Mouse (Mus musculus): Measurements from ENCODE around the gene Rab11fip3. TPM values are rescaled to one million over a fixed set of nuclear protein-coding genes. Genes with fewer than 3 reads are reported as not detected.

Rab11fip3 gene
- polyA plus RNA-seq, 1 experiment: 82.9 TPM

- H3K4me3 ChIP-seq (replicated peaks; ENCODE audit: insufficient read depth, low read depth, low read length): no peak overlapping the region
- no peaks in the 10 kb centered on the region for H3K27me3 ChIP-seq (ENCODE audit: control insufficient read depth, insufficient read depth, low read length)
- TF ChIP-seq POLR2A (IDR thresholded peaks at IDR 0.05; ENCODE audit: borderline replicate concordance, insufficient read depth, low read length): no peak
- no peak for TF ChIP-seq CTCF (IDR thresholded peaks at IDR 0.05; ENCODE audit: borderline replicate concordance, insufficient read depth, low read depth, low read length)
- 77% methylated on average over 3 of the region's 3 CpGs for WGBS
- DNase-seq: no peak
- peaks cover 4% of the 10 kb centered on the region for H3K4me1 ChIP-seq (ENCODE audit: control insufficient read depth, insufficient read depth, low read length)
- no peak overlapping the region for H3K27ac ChIP-seq (ENCODE audit: insufficient read depth, low read length)
Observed at GRCm38 (mm10) chr17:25943221-25943620, 126.1 kb downstream of the Rab11fip3 start.

DNA sequence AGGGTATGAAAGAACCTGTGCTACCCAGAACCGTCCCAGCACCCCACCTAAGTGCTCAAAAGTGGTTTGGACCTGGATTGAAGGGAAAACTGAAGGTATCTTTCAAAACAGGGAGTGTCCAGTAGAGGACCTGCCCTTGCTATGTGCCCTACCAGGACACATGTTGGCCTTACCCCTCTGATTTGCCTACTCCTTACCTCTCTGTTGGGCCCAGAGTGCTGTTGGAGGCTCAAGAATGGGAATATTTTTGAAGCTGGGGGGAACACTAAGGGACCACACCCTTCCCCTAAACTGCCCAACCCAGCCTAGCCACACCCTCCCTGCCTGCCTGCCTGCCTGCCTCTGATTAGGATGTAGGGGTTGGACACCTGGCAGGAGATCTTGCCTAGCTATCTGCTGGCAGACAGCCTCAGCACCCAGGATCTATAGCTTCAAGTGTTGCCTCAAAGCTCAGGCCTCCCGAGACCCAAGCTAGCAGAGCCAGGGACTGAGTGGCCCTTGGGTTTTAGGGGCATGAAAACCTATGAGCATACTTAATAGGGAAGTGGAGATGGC is 126.7 kb downstream of the Rab11fip3 start:
- no peak for TF ChIP-seq CTCF (IDR thresholded peaks at IDR 0.05; ENCODE audit: borderline replicate concordance, insufficient read depth, low read depth, low read length)
- TF ChIP-seq POLR2A (IDR thresholded peaks at IDR 0.05; ENCODE audit: borderline replicate concordance, insufficient read depth, low read length): no peak
- no peak for DNase-seq
- no peak overlapping the region for H3K4me3 ChIP-seq (replicated peaks; ENCODE audit: insufficient read depth, low read depth, low read length)
- no peaks in the 10 kb centered on the region for H3K27me3 ChIP-seq (ENCODE audit: control insufficient read depth, insufficient read depth, low read length)
- H3K4me1 ChIP-seq (ENCODE audit: control insufficient read depth, insufficient read depth, low read length): peaks cover 4% of the 10 kb centered on the region
- 82% methylated on average over 2 of the region's 2 CpGs for WGBS
- H3K27ac ChIP-seq (ENCODE audit: insufficient read depth, low read length): 0 out of 2 replicates have a peak overlapping the region, but pooled peaks have one; percentile 15

DNA sequence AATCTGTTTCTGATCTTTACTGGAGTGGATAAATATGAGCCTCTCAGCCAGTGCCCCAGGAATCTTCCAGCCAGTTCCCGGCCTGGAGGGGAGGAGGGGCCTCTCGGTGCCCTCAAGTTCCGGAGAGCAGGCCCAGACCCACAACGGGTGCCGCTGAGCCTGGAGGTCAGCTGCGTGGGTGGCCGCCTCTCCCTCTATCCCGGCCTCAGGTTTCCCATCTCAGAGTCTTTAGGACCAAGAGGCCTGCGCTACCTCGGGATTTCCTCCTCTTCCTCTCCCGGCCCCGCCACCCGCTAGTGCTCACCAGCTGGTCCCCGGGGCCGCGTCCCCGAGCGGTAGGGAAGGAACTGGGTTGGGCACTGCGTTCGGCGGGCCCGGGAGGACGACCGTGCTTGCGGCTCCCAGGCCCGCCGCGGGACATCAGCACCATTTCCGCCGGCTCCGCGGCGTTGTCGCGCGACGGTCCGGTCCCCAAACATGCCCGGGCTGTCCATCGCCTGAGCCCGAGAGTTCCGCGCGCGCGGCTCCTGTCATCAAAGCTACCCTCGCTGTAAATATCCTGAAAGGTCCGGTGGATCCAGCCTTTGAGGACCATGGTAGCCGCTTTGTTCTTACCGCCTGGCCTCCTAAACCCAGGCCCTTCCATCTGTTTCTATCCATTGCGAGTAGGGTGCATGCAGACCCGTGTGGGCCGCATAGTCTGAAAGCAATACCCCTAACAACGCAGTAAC is 127.7 kb downstream of the Rab11fip3 start:
- H3K27ac ChIP-seq (ENCODE audit: insufficient read depth, low read length): peak overlapping the region; percentile 91
- TF ChIP-seq POLR2A (IDR thresholded peaks at IDR 0.05; ENCODE audit: borderline replicate concordance, insufficient read depth, low read length) (peak; percentile 71), CTCF (IDR thresholded peaks at IDR 0.05; ENCODE audit: borderline replicate concordance, insufficient read depth, low read depth, low read length) (no peak)
- H3K4me3 ChIP-seq (replicated peaks; ENCODE audit: insufficient read depth, low read depth, low read length): peak overlapping the region; percentile 81
- no peaks in the 10 kb centered on the region for H3K27me3 ChIP-seq (ENCODE audit: control insufficient read depth, insufficient read depth, low read length)
- DNase-seq: peak; percentile 85 to 89
- peaks cover 4% of the 10 kb centered on the region for H3K4me1 ChIP-seq (ENCODE audit: control insufficient read depth, insufficient read depth, low read length)
- WGBS: 3% methylated on average over 54 of the region's 54 CpGs

Other genes with a start within 250 kb of the Rab11fip3 start
- 32.8 and 34.2 TPM in 2 replicates for gene Wdr24, start 245.9 kb downstream of the Rab11fip3 start, polyA plus RNA-seq (2012; rRNA removed)
- gene Jmjd8, start 240.7 kb downstream of the Rab11fip3 start, polyA plus RNA-seq (2012; rRNA removed): 65.8 and 75.2 TPM in 2 replicates
- 326 and 333 TPM in 2 replicates for gene Stub1, start 236.2 kb downstream of the Rab11fip3 start, polyA plus RNA-seq (2012; rRNA removed)
- 111 and 119 TPM in 2 replicates for gene Rhbdl1, start 232.3 kb downstream of the Rab11fip3 start, polyA plus RNA-seq (2012; rRNA removed)
- gene Gm20683, start 227.8 kb downstream of the Rab11fip3 start, polyA plus RNA-seq (2012; rRNA removed): 42.9 and 45.9 TPM in 2 replicates
- gene Rhot2, start 224.7 kb downstream of the Rab11fip3 start, polyA plus RNA-seq (2012; rRNA removed): 105 and 121 TPM in 2 replicates
- 21.6 and 26.9 TPM in 2 replicates for gene Wdr90, start 208.1 kb downstream of the Rab11fip3 start, polyA plus RNA-seq (2012; rRNA removed)
- gene Mcrip2, start 200.8 kb downstream of the Rab11fip3 start, polyA plus RNA-seq (2012; rRNA removed): 31.9 and 34.1 TPM in 2 replicates
- gene Mettl26, start 194.5 kb downstream of the Rab11fip3 start, polyA plus RNA-seq (2012; rRNA removed): 110 and 116 TPM in 2 replicates
- 0.95 and 1.1 TPM in 2 replicates for gene Wfikkn1, start 188.7 kb downstream of the Rab11fip3 start, polyA plus RNA-seq (2012; rRNA removed)
- gene Rab40c, start 149.8 kb downstream of the Rab11fip3 start, polyA plus RNA-seq (2012; rRNA removed): 70.0 and 74.6 TPM in 2 replicates
- gene Pigq, start 124.6 kb downstream of the Rab11fip3 start, polyA plus RNA-seq (2012; rRNA removed): 170 and 191 TPM in 2 replicates
- 1.9 and 2.5 TPM in 2 replicates for gene Nhlrc4, start 124.6 kb downstream of the Rab11fip3 start, polyA plus RNA-seq (2012; rRNA removed)
- gene A930017K11Rik, start 117.0 kb downstream of the Rab11fip3 start, polyA plus RNA-seq (2012; rRNA removed): 13.4 and 14.0 TPM in 2 replicates
- gene Capn15, start 83.8 kb downstream of the Rab11fip3 start, polyA plus RNA-seq (2012; rRNA removed): 88.7 and 92.8 TPM in 2 replicates
- gene Decr2, start 20.8 kb upstream of the Rab11fip3 start, polyA plus RNA-seq (2012; rRNA removed): 39.5 and 41.3 TPM in 2 replicates
- gene Nme4, start 26.0 kb upstream of the Rab11fip3 start, polyA plus RNA-seq (2012; rRNA removed): 6.2 and 6.7 TPM in 2 replicates
- 41.0 and 48.2 TPM in 2 replicates for gene Tmem8, start 43.7 kb upstream of the Rab11fip3 start, polyA plus RNA-seq (2012; rRNA removed)
- gene Mrpl28, start 53.9 kb upstream of the Rab11fip3 start, polyA plus RNA-seq (2012; rRNA removed): 114 and 118 TPM in 2 replicates
- gene Axin1, start 69.1 kb upstream of the Rab11fip3 start, polyA plus RNA-seq (2012; rRNA removed): 21.3 and 22.8 TPM in 2 replicates
- 0.07 and 0.10 TPM in 2 replicates for gene Pdia2, start 129.5 kb upstream of the Rab11fip3 start, polyA plus RNA-seq (2012; rRNA removed)
- gene Rgs11, start 133.4 kb upstream of the Rab11fip3 start, polyA plus RNA-seq (2012; rRNA removed): 21.1 and 23.0 TPM in 2 replicates
- 59.9 and 80.0 TPM in 2 replicates for gene Arhgdig, start 138.2 kb upstream of the Rab11fip3 start, polyA plus RNA-seq (2012; rRNA removed)
- 30.3 and 34.3 TPM in 2 replicates for gene Fam234a, start 174.7 kb upstream of the Rab11fip3 start, polyA plus RNA-seq (2012; rRNA removed)
- 52.5 and 54.9 TPM in 2 replicates for gene Luc7l, start 183.3 kb upstream of the Rab11fip3 start, polyA plus RNA-seq (2012; rRNA removed)